Mouse (Mus musculus): ENCODE results near the gene Vti1a.

The Vti1a gene

DNA sequence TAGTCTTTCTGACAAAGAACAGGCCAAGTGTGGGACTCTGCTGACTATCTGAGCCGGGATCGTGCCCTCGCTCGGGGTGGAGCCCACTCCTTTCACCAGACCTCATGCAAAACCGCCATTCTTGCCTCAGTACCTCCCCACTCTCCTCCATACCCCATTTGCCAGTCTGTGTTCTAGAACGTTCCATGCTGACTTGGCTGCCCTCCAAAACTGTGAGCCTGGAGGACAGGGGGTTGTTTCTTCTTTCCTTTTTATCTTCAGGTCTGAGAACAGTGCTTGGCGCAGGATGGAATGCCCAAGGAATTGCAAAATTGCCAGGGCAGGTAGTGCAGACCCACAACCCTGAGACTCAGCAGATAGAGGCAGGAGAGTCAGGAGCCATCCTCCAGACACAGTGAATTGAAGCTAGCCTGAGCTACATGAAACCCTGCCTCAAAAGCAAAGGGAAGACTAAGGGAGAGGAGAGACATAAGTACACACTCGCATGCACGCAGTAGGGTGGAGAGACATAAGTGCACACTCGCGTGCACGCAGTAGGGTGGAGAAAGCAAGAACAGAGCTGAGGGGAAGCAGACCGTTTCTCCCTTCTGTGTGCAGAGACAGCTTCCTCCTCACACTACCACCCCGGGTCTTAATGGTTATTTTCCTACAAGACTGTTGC is 246.5 kb downstream of the Vti1a start:
- no peak for DNase-seq (ENCODE audit: low spot score)

- DNase-seq (ENCODE audit: low spot score) = no peak
These were observed 247.1 kb downstream of the Vti1a start for GRCm38 (mm10) chr19:55563148-55563651.

DNA sequence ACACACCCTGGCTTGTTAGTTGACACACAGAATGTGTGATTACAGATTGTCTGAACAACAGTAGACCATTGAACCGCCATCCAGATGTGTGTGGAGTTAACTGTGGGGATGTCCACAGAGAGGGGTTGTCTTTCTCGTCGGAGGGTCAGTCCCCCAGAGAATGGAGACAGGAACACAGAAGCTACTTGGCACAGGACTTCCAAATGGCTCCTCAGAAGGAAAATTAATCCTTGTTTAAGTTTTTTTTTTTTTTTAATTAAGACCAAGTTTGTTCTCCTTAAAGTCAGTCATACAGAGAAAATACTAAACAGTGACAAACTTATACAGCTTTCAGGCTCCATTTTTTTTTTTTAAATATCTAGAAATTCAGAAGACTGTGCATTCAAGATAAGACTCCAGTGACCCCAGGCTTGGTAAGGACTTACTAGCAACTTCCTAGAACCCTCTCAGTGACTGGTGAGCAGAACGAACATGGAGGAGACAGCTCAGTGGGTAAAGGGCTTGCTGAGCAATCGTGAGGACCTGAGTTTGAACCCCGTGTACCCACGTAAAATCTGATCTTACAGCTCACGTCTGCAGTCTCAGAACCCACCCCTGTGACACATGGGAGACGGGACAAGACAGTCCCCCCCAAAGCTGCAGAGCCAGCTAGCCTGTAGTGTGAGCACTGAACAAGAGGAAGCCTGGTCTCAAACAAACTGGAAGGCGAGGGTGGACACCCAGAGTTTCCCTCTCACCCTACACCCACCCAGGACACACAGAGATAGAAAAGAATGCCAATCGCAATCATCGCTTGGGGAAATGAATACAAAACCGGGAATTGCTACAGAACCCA is 248.2 kb downstream of the Vti1a start:
- no peak for DNase-seq (ENCODE audit: low spot score)

DNA sequence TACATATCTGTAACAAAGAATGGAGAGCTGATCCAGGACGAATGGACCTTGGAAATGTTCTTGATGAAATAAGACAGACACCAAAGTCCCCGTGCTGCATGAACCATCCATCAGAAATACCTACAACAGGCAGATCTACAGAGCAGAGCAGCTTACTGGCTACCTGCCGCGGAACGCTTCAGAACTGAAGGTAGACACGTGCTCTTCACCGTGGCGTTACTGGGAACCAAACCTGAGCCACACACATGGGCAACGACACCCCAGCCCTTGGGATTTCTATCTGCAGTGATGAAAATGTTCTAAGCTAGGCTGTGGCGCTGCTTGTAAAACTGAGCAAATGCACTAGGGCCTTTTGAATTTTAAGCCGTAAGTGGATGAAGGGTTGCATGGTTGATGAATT is 249.0 kb downstream of the Vti1a start:
- no peak for DNase-seq (ENCODE audit: low spot score)

DNA sequence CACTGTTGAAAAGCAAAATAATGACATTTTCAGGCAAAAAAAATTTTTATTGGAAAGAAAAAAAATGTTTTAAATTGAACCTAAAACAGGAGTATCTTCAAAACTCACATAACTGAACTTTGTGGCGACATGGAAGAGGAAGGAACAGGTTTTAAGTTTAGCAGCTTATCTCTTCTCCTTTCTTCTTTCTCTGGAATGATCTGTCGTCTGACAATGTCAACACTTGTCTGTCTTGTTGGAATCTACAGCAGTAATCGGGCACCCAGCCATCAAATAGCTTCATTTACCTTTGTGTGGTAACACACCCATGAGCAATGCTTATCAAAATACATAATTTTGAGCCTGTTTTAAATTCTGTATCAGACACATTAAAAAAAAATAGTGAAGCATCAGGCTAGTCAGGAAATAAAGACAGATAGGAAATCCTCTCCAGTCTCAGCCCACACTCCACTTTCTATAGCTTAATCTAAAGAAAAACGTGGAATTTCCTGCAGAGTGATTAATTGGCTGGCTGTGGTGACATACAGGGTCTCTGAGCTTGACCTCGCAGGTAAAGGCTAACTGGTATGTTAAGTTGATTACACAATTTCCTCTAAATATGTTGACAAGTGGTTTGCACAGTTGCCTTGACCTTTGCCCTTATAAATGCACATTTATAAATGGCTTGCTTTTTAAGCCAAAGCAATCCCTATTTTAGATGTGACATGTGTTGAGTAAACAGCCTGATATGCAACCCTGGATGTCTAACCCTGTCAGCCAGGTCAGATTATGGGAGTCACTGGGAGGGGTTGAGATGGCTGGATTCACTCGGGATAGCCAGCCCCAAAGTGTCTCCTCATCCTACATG is 249.7 kb downstream of the Vti1a start:
- peak; percentile 63 for DNase-seq (ENCODE audit: low spot score)

DNA sequence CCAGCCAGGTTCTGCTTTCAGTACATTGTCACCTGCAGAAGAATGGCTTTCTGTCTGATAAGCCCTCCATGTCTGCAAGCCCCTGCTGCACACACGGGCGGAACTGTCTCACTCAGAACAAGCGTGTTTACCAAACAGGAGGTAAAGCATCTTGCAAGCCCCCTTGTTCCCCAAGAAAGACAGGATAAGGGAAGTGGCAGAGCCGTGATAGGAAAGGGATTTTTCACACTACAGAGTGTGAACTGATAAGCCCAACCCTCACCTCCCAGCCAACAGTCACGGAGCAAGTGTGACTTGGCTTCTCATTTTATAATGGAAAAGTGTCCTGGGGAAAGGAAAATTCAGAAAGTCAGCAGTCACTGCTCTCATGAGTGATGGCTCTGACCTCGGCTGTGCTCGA is 253.0 kb downstream of the Vti1a start:
- no peak for DNase-seq (ENCODE audit: low spot score)

DNA sequence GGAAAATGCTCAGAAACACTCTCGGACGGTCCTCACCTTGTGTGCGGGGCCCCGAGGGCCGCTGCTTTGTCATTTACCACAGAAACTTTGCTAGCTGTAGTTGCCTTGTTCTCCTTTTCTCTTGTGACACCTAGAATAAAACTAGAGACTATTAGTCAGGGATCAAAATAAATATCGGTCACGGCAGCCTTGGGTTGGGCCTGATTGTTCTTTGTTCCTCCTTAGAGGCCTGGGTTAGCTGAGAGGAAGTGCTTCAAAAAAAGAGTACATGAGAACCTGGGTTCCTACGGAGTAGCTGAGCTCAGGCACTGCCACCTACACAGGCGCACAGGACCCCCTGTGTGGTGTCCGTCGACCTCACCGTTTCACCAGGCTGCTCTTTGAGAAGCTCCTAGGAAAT is 253.8 kb downstream of the Vti1a start:
- no peak for DNase-seq (ENCODE audit: low spot score)

- DNase-seq (ENCODE audit: low spot score) = no peak
These were observed 254.6 kb downstream of the Vti1a start for GRCm38 (mm10) chr19:55570520-55571296.

- DNase-seq (ENCODE audit: low spot score) = no peak
These were observed 255.4 kb downstream of the Vti1a start for GRCm38 (mm10) chr19:55571486-55571885.

GRCm38 (mm10) chr19:55577306-55578042 is 261.4 kb downstream of the Vti1a start:
- no peak for DNase-seq (ENCODE audit: low spot score)

DNA sequence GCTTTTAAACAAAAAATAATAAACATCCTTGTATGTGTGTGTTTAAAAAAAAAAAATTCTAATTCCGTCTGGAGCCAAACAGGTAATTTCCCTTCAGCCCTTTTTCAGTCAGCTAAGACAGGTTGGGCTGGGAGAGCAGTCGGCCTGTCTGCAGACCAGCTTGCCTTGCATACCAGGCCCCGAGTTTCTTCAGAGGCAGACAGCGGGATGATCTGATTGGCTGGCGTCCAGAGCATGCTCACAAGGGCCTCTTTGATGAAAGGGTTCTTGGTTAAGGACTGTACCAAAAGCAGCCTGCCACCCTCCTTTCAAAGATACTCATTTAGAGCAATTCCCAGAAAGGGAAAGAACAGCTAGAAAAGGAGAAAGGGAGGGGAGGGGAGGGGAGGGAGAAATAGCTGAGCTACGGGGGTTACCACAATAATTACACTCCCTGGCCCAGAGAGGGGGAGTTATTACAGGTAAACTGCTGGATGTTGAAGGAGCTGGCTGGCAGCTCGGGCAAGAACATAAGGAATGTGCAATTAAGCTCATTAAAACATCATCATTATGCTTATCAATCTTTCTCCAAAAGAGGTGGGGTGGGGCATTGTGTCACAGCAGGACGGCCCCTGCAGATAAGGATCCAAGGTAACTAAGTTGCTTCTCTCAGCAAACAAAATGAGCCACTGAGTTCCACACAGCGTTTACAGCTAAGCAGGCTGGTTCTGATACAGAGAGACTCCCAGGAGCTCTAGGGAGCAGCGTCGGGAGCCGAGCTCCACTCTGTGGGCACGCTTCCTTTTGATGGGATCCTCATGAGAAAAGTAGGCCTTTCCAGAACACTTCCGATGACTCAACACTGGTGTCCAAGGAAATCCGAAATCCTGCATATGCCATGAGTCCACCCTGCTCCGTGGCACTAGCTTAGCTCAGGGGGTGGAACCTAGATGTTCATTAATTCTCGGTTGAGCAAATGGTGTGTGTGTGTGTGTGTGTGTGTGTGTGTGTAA is 262.3 kb downstream of the Vti1a start:
- peak; percentile 79 for DNase-seq (ENCODE audit: low spot score)

- peak; percentile 54 for DNase-seq (ENCODE audit: low spot score)
These were observed 263.2 kb downstream of the Vti1a start for GRCm38 (mm10) chr19:55579310-55579709.

GRCm38 (mm10) chr19:55580152-55580551 is 264.1 kb downstream of the Vti1a start:
- DNase-seq (ENCODE audit: low spot score) = no peak

GRCm38 (mm10) chr19:55580667-55581066 is 264.6 kb downstream of the Vti1a start:
- DNase-seq (ENCODE audit: low spot score) = no peak

DNA sequence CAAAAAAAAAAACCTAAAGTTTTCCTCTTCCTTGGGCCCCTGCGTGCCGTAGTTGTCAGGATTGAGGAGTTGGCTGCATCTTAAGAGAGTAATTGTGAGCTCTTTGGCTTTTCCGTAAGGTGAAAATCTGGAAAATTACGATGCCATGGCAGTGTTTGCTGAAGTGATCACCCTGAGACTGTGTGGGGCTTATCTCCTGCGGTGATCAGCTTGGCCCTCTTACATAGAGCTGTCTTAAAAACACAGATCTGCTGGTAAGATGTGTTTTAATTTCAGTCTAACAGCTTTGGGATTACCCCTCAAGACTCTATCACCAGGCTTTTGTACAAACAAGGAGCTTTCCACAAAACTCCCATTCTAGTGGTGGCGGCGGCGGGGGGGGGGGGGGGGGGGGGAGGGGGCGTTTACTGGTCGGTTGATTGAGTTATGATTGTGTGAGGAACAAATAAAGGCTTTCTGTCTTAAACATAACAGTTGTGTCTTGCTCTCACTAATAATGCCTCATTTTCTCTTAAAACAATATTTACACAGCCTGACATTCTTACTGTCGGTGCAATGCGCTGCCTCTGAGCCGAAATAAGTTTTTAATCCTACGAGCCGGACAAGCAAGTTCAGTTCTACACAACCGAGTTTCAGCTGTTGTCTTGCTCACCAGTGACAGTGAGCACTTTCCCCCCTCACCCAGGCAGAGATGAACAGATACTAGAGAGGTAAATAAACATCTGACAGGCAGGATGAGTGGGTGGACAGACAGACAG is 267.0 kb downstream of the Vti1a start:
- DNase-seq (ENCODE audit: low spot score) = no peak

DNA sequence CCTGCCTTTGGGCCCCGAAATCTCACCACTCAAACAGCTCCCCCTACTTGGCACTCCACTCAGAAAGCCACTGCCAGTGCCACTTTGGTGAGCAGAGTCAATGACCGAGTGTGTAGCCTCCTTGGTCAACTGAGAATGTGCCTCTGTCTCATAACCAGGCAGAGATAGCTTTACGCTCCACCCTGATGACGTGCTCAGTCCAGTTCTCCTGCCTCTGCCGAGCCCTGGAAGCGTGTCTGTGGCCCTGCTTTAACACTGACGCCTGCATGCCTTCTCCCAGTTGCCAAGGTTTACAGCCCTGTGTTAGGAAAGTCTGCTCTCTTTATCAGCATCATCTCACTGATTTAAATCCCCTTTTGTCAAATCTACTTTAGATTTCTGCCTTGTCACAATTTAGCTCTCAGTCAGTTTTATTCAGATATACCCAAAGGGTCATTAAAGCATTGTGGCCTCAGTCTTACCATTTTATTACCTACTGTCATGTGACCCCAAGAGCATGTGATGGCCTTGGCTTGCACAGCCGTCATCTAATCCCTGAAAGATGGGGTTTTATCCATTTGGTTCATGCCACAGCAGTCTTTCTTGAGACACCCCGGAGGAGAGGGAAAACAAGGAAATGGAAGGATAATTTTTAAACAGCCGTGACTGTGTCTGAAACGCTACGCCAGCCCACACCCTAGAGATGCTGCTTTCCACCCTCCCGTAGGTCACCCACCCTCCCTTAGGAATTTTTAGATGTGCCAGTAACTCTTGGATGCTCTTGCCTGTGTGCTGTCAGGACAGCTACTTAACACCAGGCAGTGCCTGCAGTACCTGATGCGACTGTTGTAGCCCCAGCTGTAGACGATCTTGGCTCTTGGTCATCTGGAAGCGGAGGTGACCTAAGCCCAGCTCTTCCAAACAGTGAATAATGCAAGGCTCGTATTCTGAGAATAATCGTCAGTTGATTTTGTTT is 269.5 kb downstream of the Vti1a start:
- DNase-seq (ENCODE audit: low spot score) = no peak

- no peak for DNase-seq (ENCODE audit: low spot score)
These were observed 271.7 kb downstream of the Vti1a start for GRCm38 (mm10) chr19:55587638-55588421.

Measured in yolk sac, embryonic 10.5 days (tissue).